Comparison of ENCODE assay signal across 25 mouse cellular contexts in genomic region chr3:89175544-89175943, GRCm38 (mm10).
"Had no signal": no experiment of that assay in that cellular context is flagged by ENCODE, and none has a peak within 500 bp of the region (broad histone marks: within the 10 kb centered on the region; RNA-seq: fewer than 3 reads in every experiment).

No protein-coding gene starts in this region.

- H3K27me3 ChIP-seq: embryonic facial prominence, embryonic 12.5 days; embryonic facial prominence, embryonic 13.5 days; embryonic facial prominence, embryonic 15.5 days; forebrain, embryonic 12.5 days; forebrain, embryonic 13.5 days; forebrain, embryonic 15.5 days had no signal

- H3K4me2 ChIP-seq: embryonic facial prominence, embryonic 12.5 days; embryonic facial prominence, embryonic 13.5 days; embryonic facial prominence, embryonic 15.5 days; forebrain, embryonic 12.5 days; forebrain, embryonic 13.5 days; forebrain, embryonic 15.5 days had no signal

- DNase-seq: cerebellum, adult 8-10 months; cerebellum, postnatal 10 days; cerebellum, postnatal 14 days; cerebellum, postnatal 25 days; cerebellum, postnatal 36 days; embryo, embryonic 11 days; forebrain, postnatal 0 days; gastrocnemius, adult 2 months; gastrocnemius, postnatal 10 days; gastrocnemius, postnatal 14 days; gastrocnemius, postnatal 25 days; gastrocnemius, postnatal 36 days; heart, adult 18-20 months; heart, adult 2 months had no signal

- H3K9me3 ChIP-seq: embryonic facial prominence, embryonic 10.5 days; embryonic facial prominence, embryonic 12.5 days; embryonic facial prominence, embryonic 13.5 days; embryonic facial prominence, embryonic 15.5 days; forebrain, embryonic 10.5 days; forebrain, embryonic 12.5 days; forebrain, embryonic 13.5 days; forebrain, embryonic 15.5 days had no signal

- H3K4me3 ChIP-seq: embryonic facial prominence, embryonic 12.5 days; embryonic facial prominence, embryonic 13.5 days; embryonic facial prominence, embryonic 15.5 days; erythroblast, embryonic 14.5 days; forebrain, embryonic 10.5 days; forebrain, embryonic 12.5 days; forebrain, embryonic 13.5 days; forebrain, embryonic 15.5 days; gastrocnemius, adult 2 months; heart, adult 2 months had no signal

- H3K27ac ChIP-seq: embryonic facial prominence, embryonic 10.5 days; embryonic facial prominence, embryonic 12.5 days; embryonic facial prominence, embryonic 13.5 days; embryonic facial prominence, embryonic 15.5 days; forebrain, embryonic 10.5 days; forebrain, embryonic 12.5 days; forebrain, embryonic 13.5 days; forebrain, embryonic 15.5 days; gastrocnemius, adult 2 months; heart, adult 2 months had no signal

- ATAC-seq: forebrain, embryonic 13.5 days; forebrain, embryonic 14.5 days; forebrain, embryonic 15.5 days; forebrain, embryonic 16.5 days; forebrain, postnatal 0 days had no signal

- H3K9ac ChIP-seq: embryonic facial prominence, embryonic 12.5 days; embryonic facial prominence, embryonic 13.5 days; embryonic facial prominence, embryonic 15.5 days; forebrain, embryonic 12.5 days; forebrain, embryonic 13.5 days; forebrain, embryonic 15.5 days; forebrain, postnatal 0 days had no signal
